Mouse (Mus musculus) testis, postnatal 10 days (tissue): ENCODE results near the gene Hira.
"Not testable (repeated sequence)": the region's sequence is repeated elsewhere in the genome, so short reads cannot be mapped to it uniquely, and the experiment has no call there.

Experiments used
- DNase-seq: peaks from one replicate; pipeline ENCODE4 v3.0.0; 2021; ENCODE audit warnings: low spot score

Hira gene

DNA sequence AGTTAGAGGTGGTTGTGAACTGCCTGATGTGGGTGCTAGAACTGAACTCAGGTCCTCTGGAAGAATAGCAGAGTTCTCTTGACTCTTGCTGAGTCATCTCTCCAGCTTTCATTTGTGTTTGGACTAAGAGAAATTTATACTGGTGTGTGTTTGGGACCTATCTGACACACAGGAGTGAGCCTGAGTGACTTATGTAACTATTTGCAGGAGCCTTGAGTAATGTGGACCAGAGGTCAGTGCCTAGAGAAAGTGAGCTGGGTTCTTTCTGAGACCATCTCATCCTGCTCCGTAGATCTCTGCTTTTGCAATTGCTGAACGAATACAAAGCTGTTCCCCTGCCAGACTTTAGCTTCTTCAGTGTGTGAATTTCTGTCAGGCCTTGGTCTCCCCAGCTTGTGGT lies 44.9 kb downstream of the Hira start:
- no peak for DNase-seq

DNA sequence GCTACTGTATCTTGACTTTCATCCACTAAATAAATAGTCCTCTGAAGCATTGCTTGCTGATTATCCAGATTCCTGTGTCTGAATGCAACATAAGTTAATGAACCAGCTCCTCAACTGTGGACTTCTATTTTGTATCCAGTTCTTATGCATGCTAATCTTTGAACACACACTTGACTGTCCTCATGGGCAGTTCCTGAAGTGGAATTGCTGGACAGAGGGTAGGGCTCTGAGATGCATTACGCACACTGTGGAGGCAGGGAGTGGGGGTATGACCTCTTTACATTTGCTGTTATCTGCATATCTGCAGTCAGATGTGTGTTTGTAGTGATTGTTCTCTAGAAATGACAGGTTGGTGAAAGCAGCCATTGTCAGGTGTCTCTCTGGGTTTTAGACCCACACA lies 51.1 kb downstream of the Hira start:
- DNase-seq: no peak

DNA sequence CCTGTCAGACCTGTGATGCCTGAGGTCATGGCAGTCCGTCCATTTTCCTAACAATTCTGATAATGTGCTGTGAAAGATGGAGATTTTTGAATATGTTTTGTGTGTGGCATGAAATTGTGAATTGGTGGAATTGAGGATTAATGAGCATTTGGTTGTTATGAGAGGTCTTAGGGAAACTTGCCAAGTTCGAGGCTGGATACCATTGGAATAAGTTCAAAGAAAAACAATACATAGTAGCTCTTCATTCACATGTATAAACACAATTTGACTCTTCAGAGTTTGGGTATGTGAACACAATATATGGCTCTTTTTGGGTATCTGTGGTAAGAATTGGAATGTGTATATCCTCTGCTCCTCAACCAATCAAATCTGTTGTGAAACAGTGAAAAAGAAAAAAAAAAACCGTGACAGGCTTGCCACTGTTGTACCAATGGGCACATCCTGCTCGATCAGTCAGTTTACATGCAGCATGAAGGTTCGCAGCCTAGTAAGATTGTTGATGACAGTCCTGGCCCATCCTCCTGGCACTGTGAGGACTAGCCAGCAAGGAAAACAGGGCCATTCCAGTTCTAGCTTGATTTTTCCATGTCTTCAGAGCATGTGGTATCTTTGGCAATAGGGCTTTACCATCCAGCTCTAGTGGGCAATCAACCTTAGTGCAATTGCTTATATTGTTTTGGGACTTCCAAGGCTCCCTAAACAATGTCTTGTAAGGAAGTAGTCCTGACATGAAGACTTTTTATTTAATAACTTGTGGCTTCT lies 61.7 kb downstream of the Hira start:
- no peak for DNase-seq

DNA sequence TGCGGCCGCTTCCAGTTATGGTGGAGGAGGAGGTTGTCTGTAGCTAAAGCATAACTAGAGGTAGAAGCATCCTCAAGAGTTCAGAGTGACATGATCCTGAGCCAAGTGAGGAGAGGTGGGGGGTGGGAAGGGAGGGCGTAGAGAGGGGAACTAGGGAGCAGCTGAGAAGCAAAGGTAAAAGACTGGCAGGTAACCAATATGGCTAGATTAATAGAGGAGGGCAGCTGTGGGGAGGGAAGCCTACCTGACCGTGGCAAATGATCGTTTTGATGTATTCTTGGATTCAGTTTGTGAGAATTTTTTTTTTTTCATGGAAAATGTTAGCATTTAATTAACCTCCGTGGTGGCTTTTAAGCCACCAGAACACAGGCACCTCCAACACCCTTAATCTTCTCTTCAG lies 67.1 kb downstream of the Hira start:
- DNase-seq: no peak

DNA sequence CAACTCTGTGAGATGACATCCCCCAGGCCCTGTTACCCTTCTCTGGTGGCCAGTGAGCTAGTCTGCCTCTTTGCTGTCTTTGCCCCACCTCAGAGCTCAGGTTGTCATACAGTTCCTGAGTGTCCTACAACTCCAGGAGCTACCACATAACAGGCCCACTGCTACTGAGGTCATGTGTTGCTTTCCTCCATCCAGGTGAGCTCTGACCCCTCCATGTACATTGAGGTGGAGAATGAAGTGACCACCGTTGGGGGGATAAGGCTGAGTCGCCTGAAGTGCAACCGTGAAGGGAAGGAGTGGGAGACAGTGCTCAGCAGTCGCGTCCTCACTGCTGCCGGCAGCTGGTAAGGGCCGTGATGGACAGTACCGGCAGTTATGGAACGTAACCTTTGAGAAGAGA lies 72.1 kb downstream of the Hira start:
- DNase-seq: no peak

DNA sequence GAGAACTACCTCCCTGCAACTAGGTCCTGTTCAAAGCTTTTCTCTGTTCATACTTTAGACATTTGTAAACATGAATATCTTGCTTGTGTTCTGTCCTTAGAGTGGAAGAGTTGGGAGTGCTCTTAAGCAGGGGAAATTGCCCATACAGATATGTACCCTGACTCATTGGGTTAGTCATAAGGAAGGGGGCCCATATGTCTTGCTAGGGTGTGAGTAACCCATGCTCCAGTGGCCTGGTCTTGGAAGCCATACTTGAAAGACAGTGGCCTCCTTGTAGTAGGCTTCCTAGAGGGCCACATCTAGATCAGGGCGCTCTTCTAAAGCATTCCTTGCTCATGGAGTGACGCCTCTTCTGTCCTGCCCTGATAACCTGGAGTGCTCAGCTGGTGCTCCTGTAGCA lies 73.5 kb downstream of the Hira start:
- DNase-seq: no peak

DNA sequence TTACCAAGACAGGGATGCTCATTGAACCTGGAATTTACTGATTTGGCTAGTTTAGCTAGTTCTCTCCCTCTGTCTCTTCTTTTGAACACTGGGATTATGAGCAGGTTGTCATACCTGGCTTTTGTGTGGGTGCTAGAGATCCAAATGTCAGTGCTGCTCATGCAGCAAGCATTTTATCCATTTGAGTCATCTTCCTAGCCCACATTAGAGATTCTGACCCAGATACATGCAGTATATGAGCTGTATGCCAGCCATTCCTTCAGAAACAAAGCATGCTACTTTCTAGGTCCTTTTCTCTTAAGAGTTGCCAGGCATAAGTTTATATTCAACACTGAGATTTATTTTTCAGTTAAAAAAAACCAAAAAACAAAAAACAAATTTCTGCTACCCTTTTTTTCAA lies 76.0 kb downstream of the Hira start:
- DNase-seq: no peak

DNA sequence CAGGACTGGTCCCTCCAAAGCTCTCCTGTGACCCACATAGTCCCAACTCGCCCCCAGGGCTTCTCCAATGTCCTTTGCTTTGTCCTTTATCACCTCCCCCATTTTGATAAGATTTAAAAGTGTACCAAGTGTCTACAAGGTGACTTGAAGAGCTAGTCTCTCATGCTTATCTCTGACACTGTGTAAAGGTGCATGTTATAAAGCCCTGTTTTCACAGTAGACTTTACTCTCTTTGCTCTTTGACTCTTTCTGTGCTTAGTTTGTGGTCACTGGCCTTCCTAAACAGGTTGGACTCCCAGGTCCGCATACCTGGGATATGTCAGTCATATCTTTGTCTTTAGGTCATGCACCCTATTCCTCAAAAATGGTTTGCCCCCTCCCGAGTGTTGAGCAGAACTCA lies 78.2 kb downstream of the Hira start:
- no peak for DNase-seq

DNA sequence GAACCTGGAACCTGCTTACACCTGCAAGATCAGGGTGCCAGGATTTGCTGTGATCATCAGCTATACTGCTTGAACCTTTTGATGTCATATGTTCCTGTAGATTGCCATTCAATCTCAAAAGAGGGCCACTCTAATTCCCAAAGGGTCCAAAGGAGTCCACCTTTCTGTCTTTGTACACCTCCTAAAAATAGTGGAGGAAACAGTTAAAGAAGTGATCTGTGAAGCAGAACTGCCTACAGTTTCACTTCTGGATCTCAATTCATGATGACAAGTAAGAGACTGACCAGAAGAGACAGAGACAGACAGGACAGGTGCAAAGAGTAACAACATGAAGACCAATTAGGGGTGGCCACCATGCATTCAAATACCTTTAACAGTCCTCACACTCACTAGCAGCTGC lies 86.6 kb downstream of the Hira start:
- no peak for DNase-seq

DNA sequence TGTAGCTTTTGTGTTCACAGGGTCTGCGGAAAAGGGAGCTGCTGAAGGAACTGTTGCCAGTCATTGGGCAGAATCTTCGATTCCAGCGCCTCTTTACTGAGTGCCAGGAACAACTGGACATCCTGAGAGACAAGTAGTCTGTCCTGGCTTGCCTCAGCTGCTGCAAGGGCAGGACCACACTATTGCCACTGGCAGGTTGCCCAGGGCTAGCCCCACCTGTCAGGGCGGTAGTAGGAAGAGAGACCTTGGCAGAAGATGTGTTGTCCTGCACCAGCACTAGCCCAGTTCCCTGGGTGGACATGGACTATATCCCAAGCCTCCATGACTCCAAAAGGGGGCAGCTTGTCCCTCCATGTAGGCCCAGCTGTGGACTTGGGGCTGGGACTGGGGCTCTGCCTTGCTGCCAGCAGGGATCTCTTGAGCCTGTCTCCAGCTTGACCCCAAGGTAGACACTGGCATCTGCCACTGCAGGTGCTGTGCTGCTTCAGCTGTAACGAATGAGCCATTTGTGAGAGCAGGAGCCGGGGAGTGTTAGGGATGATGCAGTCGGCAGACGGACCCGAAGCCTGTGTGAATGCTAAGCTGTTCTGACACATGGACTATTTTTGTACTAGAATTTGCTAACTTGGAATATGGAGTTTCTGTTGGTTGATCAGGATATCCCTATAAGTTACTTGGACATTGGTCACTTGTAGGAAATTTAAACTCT lies 92.7 kb downstream of the Hira start:
- no peak for DNase-seq

DNA sequence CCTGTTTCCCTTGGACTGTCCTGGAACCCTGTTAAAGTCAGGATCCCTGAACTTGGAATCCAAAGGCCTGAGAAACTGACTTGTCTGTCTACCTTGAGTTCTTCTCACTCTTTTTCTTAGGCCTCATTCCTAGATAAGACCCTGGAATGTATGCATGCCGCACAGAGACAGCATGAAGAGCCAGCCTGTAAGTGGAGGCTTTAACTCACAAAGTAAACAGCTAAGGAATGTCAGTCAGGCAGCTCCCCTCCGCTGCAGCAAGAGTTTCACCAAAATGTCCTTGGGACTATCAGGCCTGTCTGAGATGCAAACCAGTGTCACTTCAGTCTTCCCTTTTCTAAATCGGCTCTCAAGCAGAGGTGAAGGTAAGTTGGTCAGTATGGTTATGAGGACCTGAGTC lies 94.0 kb downstream of the Hira start:
- no peak for DNase-seq

DNA sequence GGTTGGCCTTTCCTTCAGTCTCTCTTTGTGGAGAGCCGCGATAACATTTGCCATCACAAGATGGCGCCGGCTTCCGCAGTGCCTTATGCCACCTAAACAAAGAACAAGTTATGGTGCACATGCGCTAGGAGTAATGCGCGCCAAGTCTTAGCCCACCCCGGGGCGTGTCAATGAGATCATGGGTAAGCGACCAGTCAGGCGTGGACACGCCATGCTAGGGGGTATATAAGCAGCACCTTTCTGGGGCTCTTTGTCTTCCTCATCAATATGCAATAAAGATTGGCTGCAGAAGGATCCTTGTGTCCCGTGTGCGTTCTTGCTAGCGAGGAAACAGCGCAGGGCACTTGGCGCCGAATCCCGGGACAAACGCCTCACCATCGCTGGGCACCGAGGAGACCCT lies 98.8 kb downstream of the Hira start:
- DNase-seq: not testable (repeated sequence)

DNA sequence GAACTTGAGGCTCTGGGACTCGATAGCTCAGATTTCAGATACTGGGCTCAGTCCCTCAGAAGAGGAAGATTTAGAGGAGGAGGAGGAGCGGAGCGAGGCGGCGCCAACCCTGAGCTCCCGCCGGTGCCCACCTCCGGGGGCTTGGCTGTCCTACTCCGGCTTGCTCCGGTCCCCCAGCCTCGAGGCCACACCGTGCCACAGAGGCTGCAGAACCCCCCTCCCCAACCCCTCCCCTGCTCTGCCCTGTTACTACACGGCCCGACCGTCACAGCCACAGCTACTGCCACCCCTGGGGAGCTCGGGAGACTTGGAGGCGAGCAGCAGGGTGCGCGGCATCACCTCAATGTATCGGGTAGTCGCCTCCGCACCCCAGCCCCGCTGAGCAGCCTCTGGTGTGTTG lies 99.5 kb downstream of the Hira start:
- no peak for DNase-seq

DNA sequence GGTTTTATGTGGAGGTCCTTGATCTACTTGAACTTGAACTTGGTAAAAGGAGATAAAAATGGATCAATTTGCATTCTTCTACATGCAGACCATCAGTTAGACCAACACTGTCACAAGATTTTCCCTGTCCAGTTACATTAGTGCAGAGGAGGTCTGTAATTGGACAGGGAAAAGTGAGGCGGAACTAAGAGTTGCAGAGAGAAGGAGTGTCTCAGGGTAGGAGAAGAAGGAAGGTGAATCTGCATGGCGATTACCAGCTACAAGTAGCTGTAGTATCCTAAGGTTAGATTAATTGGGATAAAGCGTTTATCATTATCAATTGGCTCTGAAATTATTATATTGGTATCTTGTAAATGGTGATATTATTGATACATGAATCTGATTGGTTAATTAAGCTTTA lies 109.5 kb downstream of the Hira start:
- DNase-seq: no peak

DNA sequence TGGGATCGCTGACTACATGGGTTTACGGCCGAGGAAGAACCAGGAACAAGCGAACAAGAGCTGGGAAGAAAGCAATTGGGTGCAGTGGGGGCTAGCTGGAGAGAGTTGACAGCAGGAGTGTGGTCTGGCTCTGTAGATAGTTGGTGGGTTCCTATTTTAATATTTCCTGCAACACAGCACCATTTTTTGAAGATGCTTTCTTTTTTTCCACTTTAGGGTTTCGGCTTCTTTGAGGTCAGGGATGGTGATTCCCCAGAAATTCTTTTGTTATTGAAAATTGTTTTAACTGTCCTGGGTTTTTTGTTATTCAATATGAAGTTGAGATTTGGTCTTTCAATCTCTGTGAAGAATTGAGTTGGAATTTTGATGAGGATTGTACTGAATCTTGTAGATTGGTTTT lies 110.0 kb downstream of the Hira start:
- no peak for DNase-seq

DNA sequence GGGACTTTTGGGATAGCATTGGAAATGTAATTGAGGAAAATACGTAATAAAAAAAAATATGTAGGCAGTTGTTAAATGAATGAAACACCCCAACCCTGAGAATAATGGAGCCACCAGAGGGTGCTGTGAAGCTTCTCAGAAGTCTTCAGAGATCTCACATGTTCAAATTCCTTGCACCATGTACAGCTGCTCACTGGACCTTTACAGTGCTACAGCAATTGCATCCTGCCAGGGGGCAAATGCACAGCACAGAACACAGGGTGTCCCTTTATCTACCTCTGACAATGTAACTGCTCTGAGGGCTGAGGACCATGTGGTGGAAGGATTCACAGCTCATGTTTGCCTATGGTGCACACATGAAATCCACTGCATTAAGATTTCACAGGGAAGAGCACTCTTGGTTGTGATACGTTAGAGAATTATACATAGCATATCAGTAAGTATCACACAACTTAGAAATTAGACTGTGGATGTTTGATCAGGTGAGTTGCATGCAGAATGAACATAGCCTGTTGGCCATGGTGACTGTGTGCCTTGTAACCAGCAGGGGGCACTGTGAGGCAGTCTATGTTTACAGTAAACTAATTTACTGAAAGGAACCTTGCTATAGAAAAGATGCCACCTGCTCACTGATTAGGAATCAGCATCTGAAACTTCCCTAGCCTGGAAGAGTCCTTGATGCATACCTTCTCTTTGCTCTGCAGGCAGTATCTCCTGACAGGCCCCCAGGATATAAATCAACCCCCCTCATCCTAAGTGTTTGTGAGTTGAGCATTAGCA lies 126.0 kb downstream of the Hira start:
- not testable (repeated sequence) for DNase-seq

DNA sequence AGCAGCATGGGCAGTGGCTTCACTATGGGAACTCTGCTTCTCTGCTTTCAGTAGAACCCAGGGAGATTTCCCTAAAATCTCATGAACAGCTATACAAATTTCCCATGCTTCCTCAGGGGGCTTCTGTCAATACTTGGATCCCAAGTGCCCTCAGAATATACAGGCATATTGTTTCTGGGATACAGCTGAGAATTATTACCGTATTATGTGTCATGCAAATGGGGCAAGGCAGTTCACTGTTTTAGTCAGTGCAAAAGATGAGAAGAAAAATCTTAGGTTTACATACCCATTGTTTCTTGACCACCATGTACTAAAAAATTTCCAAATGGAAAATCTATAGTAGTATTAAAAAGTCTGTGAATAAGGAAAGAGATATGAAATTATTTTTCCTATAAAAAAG lies 126.9 kb downstream of the Hira start:
- DNase-seq: no peak

DNA sequence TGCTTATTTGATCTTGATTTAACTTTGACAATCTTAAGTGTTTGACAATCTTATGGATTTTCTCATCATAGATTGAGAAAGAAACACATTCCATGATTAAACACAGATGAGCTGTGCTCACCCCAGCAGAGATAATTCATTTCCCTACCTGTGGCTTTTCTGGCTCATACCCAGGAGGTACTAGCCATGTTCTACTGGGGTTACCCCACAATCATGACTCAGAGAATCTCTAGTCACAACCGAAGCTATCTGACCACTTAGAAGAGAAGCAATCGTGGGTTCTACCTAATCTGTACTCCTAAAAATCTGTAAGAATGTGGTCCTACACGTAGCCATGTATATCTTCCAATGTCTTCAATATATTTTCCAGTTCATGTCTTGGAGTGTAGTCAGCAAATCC lies 128.5 kb downstream of the Hira start:
- no peak for DNase-seq

DNA sequence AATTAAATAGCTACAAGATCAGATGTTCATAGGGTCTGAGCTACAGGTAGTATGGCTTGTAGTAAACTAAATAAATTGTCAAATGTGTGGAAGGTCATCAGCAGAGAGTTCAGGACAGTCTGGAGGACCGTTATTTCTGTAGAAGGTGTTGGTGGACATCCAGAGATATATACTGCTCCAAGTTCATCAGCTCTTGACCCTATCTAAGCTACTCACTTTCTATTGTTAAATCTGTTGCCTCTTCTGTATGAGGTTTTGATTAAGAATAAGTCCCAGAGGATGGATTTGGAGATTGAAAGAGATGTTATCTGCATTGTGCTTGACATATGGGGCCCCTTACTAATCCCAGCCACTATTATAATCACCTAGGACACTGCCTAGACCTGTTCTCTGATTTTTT lies 129.9 kb downstream of the Hira start:
- no peak for DNase-seq

DNA sequence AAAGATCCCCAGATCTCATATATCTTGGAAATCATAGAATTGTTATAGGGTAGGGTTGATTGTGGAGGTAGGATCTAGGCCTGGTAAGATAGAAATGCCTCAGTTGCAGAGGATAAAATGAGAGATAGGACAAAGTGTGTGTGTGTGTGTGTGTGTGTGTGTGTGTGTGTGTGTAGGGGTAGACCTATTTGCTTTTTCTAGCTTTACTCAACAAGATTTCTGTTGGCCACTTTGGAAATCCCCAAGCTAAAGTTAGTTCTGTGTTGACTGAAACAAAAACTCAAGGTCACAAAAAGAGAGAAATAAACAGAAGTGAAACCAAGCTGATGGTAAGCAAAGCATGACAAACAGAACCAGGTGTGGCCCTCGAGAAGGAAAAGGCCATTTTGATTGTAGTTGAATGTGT lies 130.4 kb downstream of the Hira start:
- not testable (repeated sequence) for DNase-seq

DNA sequence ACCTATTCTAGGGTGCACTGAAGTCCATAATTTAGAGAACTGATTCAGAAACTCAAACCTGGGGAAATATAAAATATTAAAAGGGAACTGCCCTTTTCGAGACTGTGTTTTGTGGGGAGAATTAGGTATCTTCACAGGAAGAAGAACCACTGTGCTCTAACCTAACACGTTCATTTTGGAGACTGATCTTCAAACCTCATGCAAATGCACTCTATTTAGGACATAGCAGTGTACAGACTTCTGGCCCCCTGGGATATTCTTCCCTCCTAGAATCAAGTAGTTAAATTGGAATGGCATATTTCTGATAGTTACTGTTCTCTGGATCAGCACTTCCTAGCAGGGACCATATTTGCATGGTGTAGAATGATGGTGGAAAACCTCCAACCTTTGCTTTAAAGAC lies 133.9 kb downstream of the Hira start:
- no peak for DNase-seq

DNA sequence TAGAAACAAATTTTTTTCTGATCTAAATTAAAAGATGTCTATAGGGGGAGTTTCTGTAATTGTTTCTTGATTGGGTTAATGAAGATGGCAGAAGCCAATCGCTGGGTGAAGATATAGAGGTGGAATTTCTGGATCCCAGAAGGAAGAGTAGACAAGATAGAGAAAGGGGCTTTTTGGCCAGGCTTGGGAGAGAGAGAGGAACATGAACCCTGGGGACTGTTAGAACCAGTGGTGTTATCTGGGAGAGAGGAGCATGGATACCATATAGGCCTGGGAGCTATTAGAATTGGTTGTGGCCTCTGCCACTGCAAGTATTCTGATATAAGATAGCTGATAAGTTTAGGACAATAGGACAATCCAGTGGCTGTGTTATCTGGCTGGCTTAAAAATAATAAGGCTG lies 136.7 kb downstream of the Hira start:
- no peak for DNase-seq

DNA sequence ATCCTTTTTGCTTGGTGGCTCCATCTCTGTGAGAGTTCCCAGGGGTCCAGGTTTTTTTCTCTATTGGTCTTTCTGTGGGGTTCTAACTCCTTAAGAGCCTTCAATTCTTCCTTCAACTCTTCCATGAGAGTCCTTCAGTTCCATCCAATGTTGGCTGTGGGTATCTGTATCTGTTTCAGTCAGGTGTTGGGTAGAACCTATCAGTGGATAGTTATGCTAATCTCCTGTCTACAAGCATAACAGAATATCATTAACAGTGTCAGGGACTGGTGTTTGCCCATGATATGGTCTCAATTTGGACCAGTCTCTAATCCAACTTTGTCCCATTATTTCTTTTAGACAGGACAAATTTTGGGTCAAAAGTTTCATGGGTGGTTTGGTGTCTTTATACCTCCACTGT lies 137.8 kb downstream of the Hira start:
- no peak for DNase-seq
